Mouse (Mus musculus) left cerebral cortex, adult 9 months (tissue): Measurements from ENCODE around the gene Bscl2.

ENCODE experiments used
- DNase-seq, 2 experiments: peaks; one replicate each; pipeline ENCODE4 v3.0.0; 2022; ENCODE audit warnings: low spot score in 2 of 2

Gene Bscl2

GRCm38 (mm10) chr19:8837251-8837791 is at the start of gene Bscl2:
Bscl2 (plus strand) TSS chr19:8837467.
- peak; percentile 81 to 90 for DNase-seq

GRCm38 (mm10) chr19:8788521-8788920 is 48.7 kb upstream of the Bscl2 start:
- no peak for DNase-seq

- DNase-seq = peak in 1 of 2 experiments; percentile 52
Observed at GRCm38 (mm10) chr19:8789171-8789570, 48.1 kb upstream of the Bscl2 start.

- DNase-seq = no peak
Observed at GRCm38 (mm10) chr19:8790171-8790570, 47.1 kb upstream of the Bscl2 start.

- DNase-seq = peak; percentile 85 to 92
Observed at GRCm38 (mm10) chr19:8798264-8798946, 38.9 kb upstream of the Bscl2 start, which contains the start of gene Polr2g. Polr2g (minus strand) TSS chr19:8798577.

GRCm38 (mm10) chr19:8798947-8799315 is 38.3 kb upstream of the Bscl2 start:
- DNase-seq = no peak

- DNase-seq = peak; percentile 97 to 98
Observed at GRCm38 (mm10) chr19:8802130-8802821, 35.0 kb upstream of the Bscl2 start, which contains the start of gene Zbtb3. Zbtb3 (plus strand) TSS chr19:8802555.

GRCm38 (mm10) chr19:8803204-8803780 is 34.0 kb upstream of the Bscl2 start:
- DNase-seq = no peak

GRCm38 (mm10) chr19:8803879-8804660 is 33.2 kb upstream of the Bscl2 start:
- no peak for DNase-seq

- no peak for DNase-seq
Observed at GRCm38 (mm10) chr19:8806810-8807209, 30.5 kb upstream of the Bscl2 start.

GRCm38 (mm10) chr19:8815812-8816211 is 21.5 kb upstream of the Bscl2 start:
- DNase-seq = no peak

- no peak for DNase-seq
Observed at GRCm38 (mm10) chr19:8817001-8817400, 20.3 kb upstream of the Bscl2 start.

- DNase-seq = no peak
Observed at GRCm38 (mm10) chr19:8818301-8818798, 18.9 kb upstream of the Bscl2 start.

- DNase-seq = peak; percentile 96 to 99
Observed at GRCm38 (mm10) chr19:8818801-8819595, 18.3 kb upstream of the Bscl2 start, which contains the start of gene Ttc9c. Ttc9c (minus strand) TSS chr19:8819333.

- peak; percentile 97 to 99 for DNase-seq
Observed at GRCm38 (mm10) chr19:8819596-8820423, 17.5 kb upstream of the Bscl2 start, which contains the start of gene Hnrnpul2. Hnrnpul2 (plus strand) TSS chr19:8820010.

- DNase-seq = no peak
Observed at GRCm38 (mm10) chr19:8820424-8820956, 16.8 kb upstream of the Bscl2 start.

- DNase-seq = no peak
Observed at GRCm38 (mm10) chr19:8821146-8821545, 16.1 kb upstream of the Bscl2 start.

- DNase-seq = no peak
Observed at GRCm38 (mm10) chr19:8822696-8823095, 14.6 kb upstream of the Bscl2 start.

- DNase-seq = no peak
Observed at GRCm38 (mm10) chr19:8829660-8830059, 7.6 kb upstream of the Bscl2 start, which contains the start of gene AC129217.1. AC129217.1 (plus strand) TSS chr19:8829773.
